Comparison of ENCODE assay signal across 8 mouse cellular contexts in genomic region chr12:105483503-105483902, GRCm38 (mm10). TPM values are rescaled to one million over a fixed set of nuclear protein-coding genes. Genes with fewer than 3 reads are reported as not detected.
DNase-seq lines count a peak whose midpoint lies in the region; ATAC-seq and TF ChIP-seq lines count a peak whose summit lies in the region.

No protein-coding gene starts in this region.

- WGBS in forebrain, embryonic 12.5 days = 55% methylated on average over 3 of the region's 3 CpGs
- WGBS in forebrain, embryonic 11.5 days = 64% methylated on average over 3 of the region's 3 CpGs
- WGBS in kidney, postnatal 0 days = 70% methylated on average over 3 of the region's 3 CpGs

- no peak for DNase-seq in forebrain, embryonic 11.5 days (ENCODE audit: low spot score)
- peak; percentile 17 for DNase-seq in thymus, postnatal 4 days
- DNase-seq in thymus, adult 18-20 months = no peak
- peak; percentile 84 for DNase-seq in kidney, postnatal 0 days (ENCODE audit: low spot score)
- peak; percentile 73 for DNase-seq in retina, postnatal 1 day
- DNase-seq in gastrocnemius, postnatal 10 days = no peak
- no peak for DNase-seq in left cerebral cortex, adult 18-20 months (ENCODE audit: low spot score in 2 of 2)

- H3K36me3 ChIP-seq in forebrain, embryonic 12.5 days (replicated peaks) = peaks cover 6% of the 10 kb centered on the region
- no peaks in the 10 kb centered on the region for H3K36me3 ChIP-seq in forebrain, embryonic 11.5 days (ENCODE audit: control insufficient read depth, insufficient read depth, low read length)
- H3K36me3 ChIP-seq in kidney, postnatal 0 days (ENCODE audit: insufficient read depth, low read length) = no peaks in the 10 kb centered on the region

- no peak overlapping the region for H3K27ac ChIP-seq in forebrain, embryonic 12.5 days
- no peak overlapping the region for H3K27ac ChIP-seq in forebrain, embryonic 11.5 days (ENCODE audit: low read depth, low read length)
- no peak overlapping the region for H3K27ac ChIP-seq in kidney, postnatal 0 days

- no peak overlapping the region for H3K9ac ChIP-seq in forebrain, embryonic 12.5 days
- no peak overlapping the region for H3K9ac ChIP-seq in forebrain, embryonic 11.5 days (ENCODE audit: low read length)
- no peak overlapping the region for H3K9ac ChIP-seq in kidney, postnatal 0 days (ENCODE audit: low read depth, low read length)

- H3K4me3 ChIP-seq in forebrain, embryonic 12.5 days (replicated peaks) = no peak overlapping the region
- H3K4me3 ChIP-seq in forebrain, embryonic 11.5 days (ENCODE audit: low read depth, low read length) = no peak overlapping the region
- no peak overlapping the region for H3K4me3 ChIP-seq in kidney, postnatal 0 days (replicated peaks; ENCODE audit: low read depth, low read length)

- H3K9me3 ChIP-seq in forebrain, embryonic 12.5 days = no peaks in the 10 kb centered on the region
- no peaks in the 10 kb centered on the region for H3K9me3 ChIP-seq in forebrain, embryonic 11.5 days (ENCODE audit: control insufficient read depth, low read length)
- no peaks in the 10 kb centered on the region for H3K9me3 ChIP-seq in kidney, postnatal 0 days (replicated peaks; ENCODE audit: low read length)

- peak; percentile 78 for TF ChIP-seq CTCF in kidney, postnatal 0 days (IDR thresholded peaks at IDR 0.05; ENCODE audit: low read depth)

- peak; percentile 44; the same call in 1 of the 2 replicates for ATAC-seq in forebrain, embryonic 12.5 days (ENCODE audit: low FRiP score)
- ATAC-seq in forebrain, embryonic 11.5 days (replicated peaks; ENCODE audit: low FRiP score) = no peak
- no peak for ATAC-seq in kidney, postnatal 0 days (replicated peaks; ENCODE audit: low FRiP score, low read depth)

- no peaks in the 10 kb centered on the region for H3K27me3 ChIP-seq in forebrain, embryonic 12.5 days
- H3K27me3 ChIP-seq in forebrain, embryonic 11.5 days (ENCODE audit: control insufficient read depth, insufficient read depth, low read length) = no peaks in the 10 kb centered on the region
- no peaks in the 10 kb centered on the region for H3K27me3 ChIP-seq in kidney, postnatal 0 days (ENCODE audit: insufficient read depth, low read length)

- H3K4me1 ChIP-seq in forebrain, embryonic 12.5 days = no peaks in the 10 kb centered on the region; the same call in 1 of the 2 replicates
- H3K4me1 ChIP-seq in forebrain, embryonic 11.5 days (replicated peaks; ENCODE audit: control insufficient read depth, insufficient read depth, low read length) = no peaks in the 10 kb centered on the region
- no peaks in the 10 kb centered on the region for H3K4me1 ChIP-seq in kidney, postnatal 0 days (replicated peaks; ENCODE audit: insufficient read depth, low read length)

- H3K4me2 ChIP-seq in forebrain, embryonic 12.5 days = no peak overlapping the region
- no peak overlapping the region for H3K4me2 ChIP-seq in forebrain, embryonic 11.5 days (ENCODE audit: low read depth, low read length, severe bottlenecking)
- no peak overlapping the region for H3K4me2 ChIP-seq in kidney, postnatal 0 days (ENCODE audit: low read length)

RNA-seq across cellular contexts. Expression of gene D430019H16Rik, which starts 29.8 kb away (rescaled TPM):
- polyA plus RNA-seq in forebrain, embryonic 12.5 days (2016; fragmentation: Nextera tagmentation; extraction: Ambion mirVana) = 7.7 and 7.9 TPM in 2 replicates
- 5.3 and 6.1 TPM in 2 replicates for polyA plus RNA-seq in forebrain, embryonic 11.5 days (2014; fragmentation: Nextera tagmentation; extraction: Ambion mirVana)
- 1.1 TPM in 2 replicates for polyA plus RNA-seq in kidney, postnatal 0 days (2015; fragmentation: Nextera tagmentation; extraction: Ambion mirVana)
- total RNA-seq in gastrocnemius, postnatal 10 days (2021) = 1 to 10 TPM; 2.3 to 2.9 TPM
- total RNA-seq in left cerebral cortex, adult 18-20 months (2021) = 10 to 100 TPM; 75.0 to 80.6 TPM

Comparison
In these comparisons a context has a peak if more than half of its experiments do, and no peak if none do; other contexts are left out.
1. DNase-seq: peak in thymus, postnatal 4 days (single experiment), kidney, postnatal 0 days (single experiment) and retina, postnatal 1 day (single experiment); none in forebrain, embryonic 11.5 days (single experiment), thymus, adult 18-20 months (0 of 2), gastrocnemius, postnatal 10 days (single experiment) and left cerebral cortex, adult 18-20 months (0 of 2).